Mouse (Mus musculus) midbrain, embryonic 15.5 days (tissue): ENCODE data around the gene Zfp74. TPM values are rescaled to one million over a fixed set of nuclear protein-coding genes. Genes with fewer than 3 reads are reported as not detected.
A peak's percentile ranks its signal among the peaks of the same experiment; 100 is the strongest.

Experiments
- ATAC-seq: fragments of 200-750 bp; cut with Nextera tagmentation; replicated peaks from 2 replicates; pipeline ENCODE4 v1.8.0; 2017; ENCODE audit warnings: moderate TSS enrichment
- H3K27ac ChIP-seq: fragments of 300-500 bp; sonication (generic); 2 replicates; pipeline ENCODE4 v1.5.1; 2015; ENCODE audit warnings: mild to moderate bottlenecking, inconsistent platforms
- H3K27me3 ChIP-seq: fragments of 300-500 bp; sonication (generic); replicated peaks from 2 replicates; pipeline ENCODE4 v1.6.1; 2015; ENCODE audit warnings: inconsistent platforms
- H3K36me3 ChIP-seq: fragments of 300-500 bp; sonication (generic); replicated peaks from 2 replicates; pipeline ENCODE4 v1.6.1; 2015; ENCODE audit warnings: inconsistent platforms
- H3K4me1 ChIP-seq: fragments of 300-500 bp; sonication (generic); 2 replicates; pipeline ENCODE4 v1.6.1; 2015; ENCODE audit warnings: inconsistent platforms
- H3K4me2 ChIP-seq: fragments of 300-500 bp; sonication (generic); 2 replicates; pipeline ENCODE4 v1.6.1; 2015; ENCODE audit warnings: inconsistent platforms, mild to moderate bottlenecking, moderate library complexity
- H3K4me3 ChIP-seq: fragments of 300-500 bp; sonication (generic); 2 replicates; pipeline ENCODE4 v1.5.1; 2015; ENCODE audit warnings: mild to moderate bottlenecking, inconsistent platforms
- H3K9ac ChIP-seq: fragments of 300-500 bp; sonication (generic); 2 replicates; pipeline ENCODE4 v1.6.1; 2015; ENCODE audit warnings: mild to moderate bottlenecking, inconsistent platforms
- H3K9me3 ChIP-seq: fragments of 300-500 bp; sonication (generic); 2 replicates; pipeline ENCODE4 v1.6.1; 2016; ENCODE audit warnings: inconsistent platforms
- WGBS: fragments of 180-500 bp; shearing (Covaris S2); methylation state at CpG from one replicate; pipeline ENCODE4 v1.1.7; 2015; ENCODE audit warnings: mixed read lengths; 5-methylcytosine and 5-hydroxymethylcytosine counted together
- polyA plus RNA-seq: library from polyadenylated mRNA; unstranded; fragments of >200 nt; fragmentation: Nextera tagmentation; extraction: Ambion mirVana; gene quantifications from 2 replicates; pipeline ENCODE4 v1.2.1, GENCODE M21; 2015

The Zfp74 gene
- polyA plus RNA-seq, 1 experiment from 2014 or later: 24.2 TPM

- ATAC-seq: no peak
- Histone ChIP-seq H3K9ac (no peak overlapping the region), H3K27ac (no peak overlapping the region), H3K27me3 (no peaks in the 10 kb centered on the region), H3K4me2 (no peak overlapping the region), H3K36me3 (peaks cover 20% of the 10 kb centered on the region), H3K4me1 (no peaks in the 10 kb centered on the region), H3K4me3 (no peak overlapping the region), H3K9me3 (no peaks in the 10 kb centered on the region)
- 95% methylated on average over 11 of the region's 11 CpGs for WGBS
Measured at GRCm38 (mm10) chr7:29941027-29941426, 12.9 kb downstream of the Zfp74 start.

GRCm38 (mm10) chr7:29938856-29939255, 15.0 kb downstream of the Zfp74 start:
- Histone ChIP-seq H3K4me2 (no peak overlapping the region), H3K4me3 (no peak overlapping the region), H3K27ac (no peak overlapping the region), H3K9me3 (no peaks in the 10 kb centered on the region), H3K4me1 (no peaks in the 10 kb centered on the region), H3K36me3 (peaks cover 38% of the 10 kb centered on the region), H3K27me3 (no peaks in the 10 kb centered on the region), H3K9ac (no peak overlapping the region)
- no peak for ATAC-seq
- WGBS: 72% methylated on average over 6 of the region's 6 CpGs

- no peak overlapping the region for H3K4me2 ChIP-seq
- WGBS: 83% methylated on average over 2 of the region's 2 CpGs
- no peaks in the 10 kb centered on the region for H3K9me3 ChIP-seq
- H3K9ac ChIP-seq: no peak overlapping the region
- no peaks in the 10 kb centered on the region for H3K4me1 ChIP-seq
- no peak overlapping the region for H3K4me3 ChIP-seq
- no peaks in the 10 kb centered on the region for H3K36me3 ChIP-seq
- H3K27me3 ChIP-seq: no peaks in the 10 kb centered on the region
- H3K27ac ChIP-seq: no peak overlapping the region
- ATAC-seq: no peak
Measured at GRCm38 (mm10) chr7:29922780-29923179, 31.1 kb downstream of the Zfp74 start.

- no peak for ATAC-seq
- no peak overlapping the region for H3K4me2 ChIP-seq
- H3K27me3 ChIP-seq: no peaks in the 10 kb centered on the region
- no peaks in the 10 kb centered on the region for H3K9me3 ChIP-seq
- H3K4me3 ChIP-seq: no peak overlapping the region
- H3K9ac ChIP-seq: no peak overlapping the region
- H3K4me1 ChIP-seq: no peaks in the 10 kb centered on the region
- WGBS: 85% methylated on average over 6 of the region's 6 CpGs
- no peak overlapping the region for H3K27ac ChIP-seq
- 0 out of 2 replicates have a peak, but pooled peaks cover 6% of the 10 kb centered on the region for H3K36me3 ChIP-seq
Measured at GRCm38 (mm10) chr7:29921439-29922093, 32.3 kb downstream of the Zfp74 start.

- WGBS: 86% methylated on average over 4 of the region's 4 CpGs
- ATAC-seq: no peak
- Histone ChIP-seq H3K4me1 (no peaks in the 10 kb centered on the region), H3K9me3 (no peaks in the 10 kb centered on the region), H3K27me3 (no peaks in the 10 kb centered on the region), H3K27ac (no peak overlapping the region), H3K4me3 (no peak overlapping the region), H3K9ac (no peak overlapping the region), H3K36me3 (peaks cover 33% of the 10 kb centered on the region), H3K4me2 (no peak overlapping the region)
Measured at GRCm38 (mm10) chr7:29918062-29918453, 35.8 kb downstream of the Zfp74 start.

GRCm38 (mm10) chr7:29917371-29918061, 36.4 kb downstream of the Zfp74 start:
- no peak for ATAC-seq
- Histone ChIP-seq H3K27ac (no peak overlapping the region), H3K9ac (no peak overlapping the region), H3K36me3 (peaks cover 33% of the 10 kb centered on the region), H3K4me2 (no peak overlapping the region), H3K9me3 (no peaks in the 10 kb centered on the region), H3K4me1 (no peaks in the 10 kb centered on the region), H3K4me3 (no peak overlapping the region), H3K27me3 (no peaks in the 10 kb centered on the region)
- WGBS: 66% methylated on average over 6 of the region's 6 CpGs

- Histone ChIP-seq H3K36me3 (peaks cover 36% of the 10 kb centered on the region), H3K4me3 (no peak overlapping the region), H3K4me1 (peaks cover 19% of the 10 kb centered on the region), H3K27ac (no peak overlapping the region), H3K9me3 (no peaks in the 10 kb centered on the region), H3K27me3 (no peaks in the 10 kb centered on the region), H3K9ac (no peak overlapping the region), H3K4me2 (no peak overlapping the region)
- 95% methylated on average over 13 of the region's 13 CpGs for WGBS
- ATAC-seq: no peak
Measured at GRCm38 (mm10) chr7:29912172-29912571, 41.7 kb downstream of the Zfp74 start.

- Histone ChIP-seq H3K9me3 (no peaks in the 10 kb centered on the region), H3K4me3 (no peak overlapping the region; the same call in 1 of the 2 replicates), H3K9ac (no peak overlapping the region), H3K4me1 (peaks cover 25% of the 10 kb centered on the region), H3K36me3 (peaks cover 24% of the 10 kb centered on the region), H3K27me3 (no peaks in the 10 kb centered on the region), H3K4me2 (peak overlapping the region; percentile 55; the same call in 1 of the 2 replicates), H3K27ac (no peak overlapping the region)
- WGBS: 53% methylated on average over 2 of the region's 2 CpGs
- ATAC-seq: no peak
Measured at GRCm38 (mm10) chr7:29910252-29910651, 43.6 kb downstream of the Zfp74 start.

GRCm38 (mm10) chr7:29908130-29908950, 45.5 kb downstream of the Zfp74 start, which contains the start of gene Zfp383:
Gene Zfp383, plus strand, starts transcription at chr7:29908223.
- Histone ChIP-seq H3K4me1 (peaks cover 32% of the 10 kb centered on the region), H3K27ac (peak within 1 kb of the TSS; percentile 96), H3K27me3 (no peaks in the 10 kb centered on the region), H3K9me3 (no peaks in the 10 kb centered on the region), H3K4me2 (peak within 1 kb of the TSS; percentile 55), H3K4me3 (peak within 1 kb of the TSS; percentile 59), H3K9ac (peak within 1 kb of the TSS; percentile 61), H3K36me3 (peaks cover 6% of the 10 kb centered on the region)
- WGBS: under 1% methylated on average over 33 of the region's 33 CpGs
- ATAC-seq: peak; percentile 85

- Histone ChIP-seq H3K4me3 (peak overlapping the region; percentile 49; the same call in 1 of the 2 replicates), H3K4me2 (peak overlapping the region; percentile 52), H3K9me3 (no peaks in the 10 kb centered on the region), H3K4me1 (peaks cover 32% of the 10 kb centered on the region), H3K36me3 (peaks cover 3% of the 10 kb centered on the region), H3K9ac (no peak overlapping the region), H3K27ac (peak overlapping the region; percentile 96), H3K27me3 (no peaks in the 10 kb centered on the region)
- WGBS: 91% methylated on average over 5 of the region's 5 CpGs
- ATAC-seq: no peak
Measured at GRCm38 (mm10) chr7:29907206-29907605, 46.7 kb downstream of the Zfp74 start.

GRCm38 (mm10) chr7:29906682-29907058, 47.2 kb downstream of the Zfp74 start:
- H3K27me3 ChIP-seq: no peaks in the 10 kb centered on the region
- ATAC-seq: no peak
- no peaks in the 10 kb centered on the region for H3K9me3 ChIP-seq
- peak overlapping the region; percentile 52 for H3K4me2 ChIP-seq
- H3K36me3 ChIP-seq: peaks cover 3% of the 10 kb centered on the region; the same call in 1 of the 2 replicates
- peak overlapping the region; percentile 49 for H3K4me3 ChIP-seq
- H3K4me1 ChIP-seq: peaks cover 32% of the 10 kb centered on the region
- 15% methylated on average over 8 of the region's 8 CpGs for WGBS
- H3K27ac ChIP-seq: peak overlapping the region; percentile 96
- H3K9ac ChIP-seq: peak overlapping the region; percentile 57
